In genomic region chr15:96953938-96954238, GRCm38 (mm10) we compare ENCODE assay signal across 8 mouse cellular contexts.
DNase-seq lines count a peak whose midpoint lies in the region; ATAC-seq and TF ChIP-seq lines count a peak whose summit lies in the region.

No protein-coding gene starts in this region.

- H3K4me1 ChIP-seq in kidney, embryonic 16.5 days (ENCODE audit: insufficient read depth, low read length), result no peaks in the 10 kb centered on the region
- H3K4me1 ChIP-seq in kidney, adult 2 months (ENCODE audit: control insufficient read depth, insufficient read depth, low read length), result no peaks in the 10 kb centered on the region
- peaks cover 8% of the 10 kb centered on the region for H3K4me1 ChIP-seq in embryonic facial prominence, embryonic 15.5 days
- peaks cover 11% of the 10 kb centered on the region for H3K4me1 ChIP-seq in limb, embryonic 10.5 days
- H3K4me1 ChIP-seq in neural tube, embryonic 14.5 days (ENCODE audit: control insufficient read depth, insufficient read depth, low read length), result 0 out of 2 replicates have a peak, but pooled peaks cover 6% of the 10 kb centered on the region

- H3K9me3 ChIP-seq in kidney, embryonic 16.5 days (ENCODE audit: low read length), result no peaks in the 10 kb centered on the region
- no peaks in the 10 kb centered on the region for H3K9me3 ChIP-seq in embryonic facial prominence, embryonic 15.5 days (replicated peaks)
- H3K9me3 ChIP-seq in limb, embryonic 10.5 days (replicated peaks), result no peaks in the 10 kb centered on the region
- no peaks in the 10 kb centered on the region for H3K9me3 ChIP-seq in neural tube, embryonic 14.5 days (ENCODE audit: control insufficient read depth, low read length)

- no peak for TF ChIP-seq POLR2A in kidney, adult 2 months (IDR thresholded peaks at IDR 0.05; ENCODE audit: low read depth, low read length)

- H3K27ac ChIP-seq in kidney, embryonic 16.5 days (ENCODE audit: low read length), result no peak overlapping the region
- H3K27ac ChIP-seq in kidney, adult 2 months (ENCODE audit: insufficient read depth, low read depth, low read length), result no peak overlapping the region
- H3K27ac ChIP-seq in embryonic facial prominence, embryonic 15.5 days (replicated peaks), result no peak overlapping the region
- H3K27ac ChIP-seq in limb, embryonic 10.5 days, result peak overlapping the region; percentile 81
- peak overlapping the region; percentile 70 for H3K27ac ChIP-seq in neural tube, embryonic 14.5 days (ENCODE audit: low read depth, low read length)

- TF ChIP-seq CTCF in kidney, adult 2 months (conservative IDR thresholded peaks at IDR 0.05; ENCODE audit: insufficient read depth, insufficient read length, low read depth, low read length), result no peak

- no peak for DNase-seq in kidney, adult 2 months
- no peak for DNase-seq in limb, embryonic 10.5 days (ENCODE audit: low spot score)
- DNase-seq in adrenal gland, postnatal 36 days, result no peak
- no peak for DNase-seq in gastrocnemius, adult 18-20 months (ENCODE audit: low spot score)
- no peak for DNase-seq in right cerebral cortex, postnatal 10 days (ENCODE audit: low spot score in 2 of 2)

- peak overlapping the region; percentile 56 for H3K9ac ChIP-seq in kidney, embryonic 16.5 days (replicated peaks; ENCODE audit: low read length)
- peak overlapping the region; percentile 26; the same call in 1 of the 2 replicates for H3K9ac ChIP-seq in embryonic facial prominence, embryonic 15.5 days
- peak overlapping the region; percentile 56 for H3K9ac ChIP-seq in neural tube, embryonic 14.5 days (replicated peaks; ENCODE audit: low read depth, low read length)

- no peaks in the 10 kb centered on the region for H3K27me3 ChIP-seq in kidney, embryonic 16.5 days (ENCODE audit: insufficient read depth, low read length)
- H3K27me3 ChIP-seq in kidney, adult 2 months (replicated peaks; ENCODE audit: control insufficient read depth, insufficient read depth, low read length), result no peaks in the 10 kb centered on the region
- H3K27me3 ChIP-seq in embryonic facial prominence, embryonic 15.5 days, result no peaks in the 10 kb centered on the region
- no peaks in the 10 kb centered on the region for H3K27me3 ChIP-seq in limb, embryonic 10.5 days (ENCODE audit: low read depth, poor library complexity, severe bottlenecking)
- H3K27me3 ChIP-seq in neural tube, embryonic 14.5 days (ENCODE audit: control insufficient read depth, insufficient read depth, low read length), result no peaks in the 10 kb centered on the region

- H3K36me3 ChIP-seq in kidney, embryonic 16.5 days (ENCODE audit: insufficient read depth, low read length), result no peaks in the 10 kb centered on the region
- H3K36me3 ChIP-seq in kidney, adult 2 months (ENCODE audit: control insufficient read depth, insufficient read depth, low read length), result no peaks in the 10 kb centered on the region
- no peaks in the 10 kb centered on the region for H3K36me3 ChIP-seq in embryonic facial prominence, embryonic 15.5 days
- no peaks in the 10 kb centered on the region for H3K36me3 ChIP-seq in limb, embryonic 10.5 days
- H3K36me3 ChIP-seq in neural tube, embryonic 14.5 days (ENCODE audit: control insufficient read depth, insufficient read depth, low read length), result no peaks in the 10 kb centered on the region

- no peak for ATAC-seq in kidney, embryonic 16.5 days (ENCODE audit: low FRiP score, low TSS enrichment)
- no peak for ATAC-seq in embryonic facial prominence, embryonic 15.5 days (ENCODE audit: insufficient number of reproducible peaks, low FRiP score, low TSS enrichment, low read depth)
- peak; percentile 28; the same call in 1 of the 2 replicates for ATAC-seq in neural tube, embryonic 14.5 days (ENCODE audit: low read depth)

- 63% methylated on average over 16 of the region's 16 CpGs for WGBS in kidney, embryonic 16.5 days
- 60% methylated on average over 16 of the region's 16 CpGs for WGBS in kidney, adult 2 months
- 53% methylated on average over 16 of the region's 16 CpGs for WGBS in embryonic facial prominence, embryonic 15.5 days
- 64% methylated on average over 16 of the region's 16 CpGs for WGBS in limb, embryonic 10.5 days
- 38% methylated on average over 16 of the region's 16 CpGs for WGBS in neural tube, embryonic 14.5 days

- peak overlapping the region; percentile 35 for H3K4me3 ChIP-seq in kidney, embryonic 16.5 days (ENCODE audit: low read length)
- no peak overlapping the region for H3K4me3 ChIP-seq in kidney, adult 2 months (ENCODE audit: insufficient read depth, low read depth, low read length)
- H3K4me3 ChIP-seq in embryonic facial prominence, embryonic 15.5 days (replicated peaks), result peak overlapping the region; percentile 31
- H3K4me3 ChIP-seq in limb, embryonic 10.5 days, result peak overlapping the region; percentile 40
- H3K4me3 ChIP-seq in neural tube, embryonic 14.5 days (ENCODE audit: low read depth, low read length), result peak overlapping the region; percentile 33

- peak overlapping the region; percentile 55 for H3K4me2 ChIP-seq in kidney, embryonic 16.5 days (replicated peaks; ENCODE audit: low read depth, low read length)
- H3K4me2 ChIP-seq in embryonic facial prominence, embryonic 15.5 days (replicated peaks), result peak overlapping the region; percentile 52
- peak overlapping the region; percentile 66 for H3K4me2 ChIP-seq in neural tube, embryonic 14.5 days (ENCODE audit: low read depth, low read length)

Comparison
In these comparisons a context has a peak if more than half of its experiments do, and no peak if none do; other contexts are left out.
1. H3K27ac ChIP-seq: peak in limb, embryonic 10.5 days (single experiment) and neural tube, embryonic 14.5 days (single experiment); none in kidney, embryonic 16.5 days (single experiment), kidney, adult 2 months (single experiment) and embryonic facial prominence, embryonic 15.5 days (single experiment).
2. Peak in every context shown above with its lines, with median percentiles within 50 percentile points of each other: H3K4me2 ChIP-seq and H3K9ac ChIP-seq.